Mouse (Mus musculus): ENCODE data around the gene Znhit2.

The Znhit2 gene

DNA sequence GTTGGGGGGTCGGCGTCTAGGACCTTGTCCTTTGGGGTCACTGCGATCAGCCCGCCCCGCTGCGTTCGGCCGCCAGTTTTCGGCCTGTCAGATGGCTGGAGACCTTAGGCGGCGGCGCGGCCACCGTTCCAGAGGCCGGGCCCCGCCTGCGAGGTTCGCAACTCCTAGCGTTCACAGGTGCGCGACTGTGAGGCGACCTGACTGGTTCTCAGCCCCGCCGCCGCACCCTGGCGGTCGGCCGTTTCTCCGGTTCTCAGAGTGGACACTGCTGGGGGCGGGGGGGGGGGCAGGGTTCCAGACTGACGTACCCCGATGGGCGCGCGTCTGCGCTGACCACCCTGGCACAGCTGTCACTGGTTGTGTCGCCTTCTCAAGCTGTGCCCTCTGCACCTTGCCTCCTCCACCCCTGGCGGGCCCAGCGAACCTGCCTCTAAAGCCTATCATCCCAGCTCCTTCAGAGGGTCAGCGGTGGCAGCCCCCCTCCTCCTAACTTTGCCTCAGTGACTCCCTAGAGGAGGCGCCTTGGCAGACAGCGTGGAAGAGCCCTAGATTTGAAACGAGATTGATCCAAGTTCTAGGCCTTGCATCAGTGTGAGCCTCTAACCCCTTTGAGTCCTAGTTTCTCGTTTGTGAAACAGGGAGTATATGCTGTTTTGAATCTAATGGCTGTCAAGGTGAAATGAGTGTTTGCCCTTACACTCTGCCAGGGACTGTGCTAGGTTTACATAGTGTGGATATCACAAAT is 13.7 kb upstream of the Znhit2 start:
- no peak for DNase-seq

GRCm38 (mm10) chr19:6047899-6048166 is 13.2 kb upstream of the Znhit2 start:
- DNase-seq: no peak

- no peak for DNase-seq
Observed at GRCm38 (mm10) chr19:6048681-6049410, 12.1 kb upstream of the Znhit2 start.

DNA sequence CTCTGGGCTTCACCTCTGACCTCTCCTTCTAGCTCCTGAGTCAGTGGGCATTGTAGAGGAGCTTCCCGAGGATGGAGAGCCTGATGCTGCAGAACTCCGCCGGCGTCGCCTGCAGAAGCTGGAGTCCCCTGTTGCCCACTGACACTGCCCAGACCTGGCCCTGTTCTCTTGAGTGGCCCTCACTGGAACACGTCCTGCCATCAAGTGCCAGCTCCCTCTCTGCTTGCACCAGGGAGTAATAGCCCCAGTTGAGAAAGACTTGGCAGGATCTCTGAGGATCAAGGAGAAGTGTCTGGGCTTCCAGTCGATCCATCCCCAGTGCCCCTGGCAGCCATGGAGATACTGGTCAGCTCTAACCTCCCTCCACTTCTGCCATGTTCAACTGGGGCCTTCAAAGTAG is 8.5 kb upstream of the Znhit2 start:
- DNase-seq: no peak

GRCm38 (mm10) chr19:6054296-6054695 is 6.7 kb upstream of the Znhit2 start:
- DNase-seq: no peak

DNA sequence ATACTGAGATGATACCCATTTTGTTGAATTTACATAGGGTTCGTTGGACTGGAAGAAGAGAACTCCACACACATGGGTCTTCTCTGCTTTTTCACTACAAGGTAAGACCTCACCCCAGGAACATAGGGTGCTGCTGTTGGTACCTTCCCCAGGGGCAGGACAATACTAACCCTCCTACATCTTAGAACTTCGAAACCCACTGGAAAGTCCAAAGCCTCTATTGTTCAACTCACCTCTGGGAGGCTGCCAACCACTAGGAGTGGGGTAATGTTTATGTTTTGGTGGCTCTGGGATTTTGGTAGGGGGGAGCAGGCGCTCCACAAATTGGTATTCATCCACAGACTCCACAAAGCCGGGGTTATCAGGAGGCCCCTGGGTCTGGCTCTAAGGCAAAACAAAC is 4.3 kb upstream of the Znhit2 start:
- no peak for DNase-seq

DNA sequence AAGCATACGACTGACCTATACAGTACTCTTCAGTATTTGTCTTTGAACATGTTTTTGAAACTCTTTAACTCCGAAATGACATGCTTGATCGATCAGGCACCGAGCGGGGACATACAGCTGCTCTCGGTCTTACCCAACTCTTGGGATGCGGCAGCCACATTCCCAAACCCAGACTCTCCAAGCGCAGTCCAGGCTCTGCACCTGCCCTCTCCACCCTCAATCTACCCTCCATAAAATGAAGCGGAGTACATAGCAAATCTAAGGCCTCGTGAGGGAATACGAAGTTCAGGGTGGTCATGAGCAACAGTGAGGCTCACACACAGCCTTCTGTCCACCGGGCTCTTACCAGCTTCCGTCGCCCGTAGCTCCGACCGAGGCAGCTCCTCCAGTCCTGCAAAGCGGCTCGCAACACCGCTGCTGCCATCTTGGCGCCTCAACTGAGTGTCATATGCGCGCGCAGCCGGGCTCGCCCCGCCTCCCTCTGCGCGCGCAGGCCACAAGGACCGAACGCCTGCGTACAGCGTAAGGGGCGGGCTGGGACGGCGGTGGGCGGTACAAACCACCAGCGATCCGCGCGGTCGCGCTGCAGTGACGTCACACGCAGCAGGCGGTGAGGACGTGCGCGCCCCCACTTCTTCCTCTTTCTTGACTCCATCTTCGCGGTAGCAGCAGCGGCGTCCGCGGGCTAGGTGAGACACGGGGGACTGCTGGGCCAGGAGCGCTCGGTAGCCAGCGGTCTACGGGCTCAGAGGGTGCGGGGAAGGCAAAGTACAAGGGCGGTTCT is 3.5 kb upstream of the Znhit2 start, which contains the start of the genes Mrpl49 and Fau:
Mrpl49 (minus strand) TSS at position 473 of the 784 bp plus-strand sequence.
Fau (plus strand) TSS at position 532 of the 784 bp plus-strand sequence.
- peak; percentile 98 for DNase-seq

DNA sequence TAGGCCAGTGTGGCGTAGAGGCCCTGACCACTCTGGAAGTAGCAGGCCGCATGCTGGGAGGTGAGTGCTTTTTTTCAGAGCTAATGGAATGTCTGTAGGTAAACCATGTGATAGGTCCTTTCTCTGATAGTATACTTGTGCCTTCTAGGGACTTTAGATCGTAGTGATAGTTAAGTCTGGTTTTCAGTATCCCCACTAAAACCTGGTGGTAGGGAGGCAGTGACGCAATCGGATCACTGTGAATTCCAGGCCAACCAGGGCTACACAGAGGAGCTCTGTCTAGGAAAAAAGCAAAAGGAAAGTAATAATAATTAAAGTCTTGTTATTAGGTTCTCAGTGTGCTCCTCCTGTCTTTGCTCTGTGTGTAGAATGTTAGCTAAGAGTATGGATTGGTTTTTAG is 2.5 kb upstream of the Znhit2 start:
- DNase-seq: no peak

- no peak for DNase-seq
Observed at GRCm38 (mm10) chr19:6058966-6059365, 2.0 kb upstream of the Znhit2 start.

DNA sequence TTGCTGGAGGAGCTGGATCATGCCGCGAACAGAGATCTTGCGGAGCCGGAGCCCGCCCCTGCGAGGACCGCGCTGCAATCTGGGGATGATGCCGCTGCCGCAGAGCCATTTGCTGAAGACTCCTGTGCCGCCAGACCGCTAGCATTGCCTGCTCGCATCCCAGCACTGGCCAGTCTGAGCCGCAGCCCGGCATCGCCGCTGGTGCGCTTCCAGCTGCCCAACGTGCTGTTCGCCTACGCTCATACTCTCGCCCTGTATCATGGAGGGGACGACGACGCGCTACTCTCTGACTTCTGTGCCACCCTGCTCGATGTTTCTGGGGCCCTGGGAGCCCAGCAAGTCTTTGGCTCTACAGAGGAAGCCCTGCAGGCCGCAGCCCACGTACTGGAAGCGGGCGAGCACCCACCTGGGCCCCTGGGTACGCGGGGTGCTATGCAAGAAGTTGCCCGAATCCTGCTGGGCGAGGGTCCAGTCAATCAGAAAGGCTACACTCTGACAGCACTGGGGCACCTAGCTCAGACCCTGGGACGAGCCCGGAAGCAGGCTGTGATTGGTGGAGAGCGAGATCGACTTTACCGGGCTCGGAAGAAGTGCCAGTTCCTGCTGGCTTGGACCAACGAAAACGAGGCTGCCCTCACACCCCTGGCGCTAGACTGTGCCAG is 780 bp downstream of the Znhit2 start:
- peak; percentile 65 to 71 for DNase-seq

- DNase-seq: no peak
Observed at GRCm38 (mm10) chr19:6062418-6062817, 1.4 kb downstream of the Znhit2 start.

GRCm38 (mm10) chr19:6063081-6063480 is 2.1 kb downstream of the Znhit2 start:
- no peak for DNase-seq

- no peak for DNase-seq
Observed at GRCm38 (mm10) chr19:6066571-6066970, 5.6 kb downstream of the Znhit2 start.

- peak; percentile 64 to 76 for DNase-seq
Observed at GRCm38 (mm10) chr19:6067011-6067723, 6.2 kb downstream of the Znhit2 start.

DNA sequence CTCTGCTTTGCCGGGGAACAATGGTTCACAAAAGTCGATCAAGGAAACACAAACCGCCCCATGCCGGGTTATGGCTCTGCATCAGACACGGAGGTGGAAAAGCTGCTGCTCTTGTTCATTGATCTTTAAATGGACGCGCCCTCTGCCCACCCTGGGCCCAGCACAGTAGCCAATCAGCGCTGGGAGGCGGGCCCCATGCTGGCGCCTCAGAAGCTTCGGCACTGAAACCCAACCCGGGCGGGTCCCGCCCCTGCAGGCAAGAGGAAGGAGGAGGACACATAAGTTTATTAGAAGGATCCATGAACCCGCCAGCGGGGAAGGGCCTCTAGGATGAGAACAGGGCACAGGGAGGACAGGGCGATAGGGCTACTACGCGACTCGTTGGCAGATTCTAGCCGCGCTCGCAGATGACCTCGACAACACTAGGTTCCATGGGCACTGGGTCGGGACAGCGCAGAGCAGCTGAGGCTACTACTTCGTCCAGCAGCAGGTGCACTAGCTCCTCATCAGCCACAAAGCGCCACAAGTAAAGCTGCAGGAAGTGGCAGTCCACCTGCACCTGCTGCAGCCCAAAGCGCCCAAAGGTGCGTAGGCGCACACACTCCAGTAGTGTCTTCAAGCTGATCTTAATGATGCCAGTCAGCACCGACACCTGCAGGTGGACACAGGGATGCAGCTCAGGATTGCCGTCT is 6.9 kb downstream of the Znhit2 start, which contains the start of gene Tm7sf2:
Tm7sf2 (minus strand) TSS at position 650 of the 692 bp plus-strand sequence.
- peak; percentile 82 to 84 for DNase-seq

DNA sequence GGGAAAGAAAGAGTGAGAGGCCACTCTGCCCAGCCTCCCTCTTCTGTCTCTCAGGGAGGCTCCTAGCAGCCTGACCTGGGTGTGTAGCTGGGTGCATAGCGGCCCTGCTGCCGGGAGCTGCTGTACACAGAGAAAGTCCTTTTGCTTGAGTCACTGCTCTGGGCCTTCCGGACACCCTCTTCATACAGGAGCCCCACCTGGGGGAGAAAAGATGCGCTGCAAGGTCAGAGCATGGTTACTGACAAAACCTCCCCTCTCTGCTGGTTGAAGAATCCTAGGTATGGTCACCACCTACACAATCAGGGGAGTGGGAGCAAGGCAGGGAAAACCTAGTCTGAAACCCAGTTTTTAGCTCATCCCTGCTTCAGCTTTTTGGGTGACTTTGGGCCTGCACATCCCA is 8.0 kb downstream of the Znhit2 start:
- no peak for DNase-seq

DNA sequence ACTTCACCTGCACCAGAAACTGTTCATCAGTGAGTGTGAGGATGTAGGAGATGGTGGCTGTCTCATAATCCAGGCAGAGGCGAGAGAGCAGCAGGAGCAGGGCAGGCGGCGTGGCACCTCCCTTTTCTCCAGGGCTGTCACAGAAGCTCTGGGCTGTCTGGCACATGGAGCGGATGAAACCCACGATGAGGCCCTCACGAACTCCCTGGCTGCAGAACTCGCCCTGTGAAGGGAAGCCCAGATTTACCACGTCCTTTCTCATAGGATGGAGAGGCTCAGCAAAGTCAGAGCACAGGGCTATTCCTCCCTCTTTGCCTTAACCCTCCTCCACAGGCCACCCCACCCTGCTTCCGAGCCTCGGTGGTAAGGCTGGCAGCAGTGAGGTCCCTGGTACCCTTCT is 8.9 kb downstream of the Znhit2 start:
- no peak for DNase-seq

DNA sequence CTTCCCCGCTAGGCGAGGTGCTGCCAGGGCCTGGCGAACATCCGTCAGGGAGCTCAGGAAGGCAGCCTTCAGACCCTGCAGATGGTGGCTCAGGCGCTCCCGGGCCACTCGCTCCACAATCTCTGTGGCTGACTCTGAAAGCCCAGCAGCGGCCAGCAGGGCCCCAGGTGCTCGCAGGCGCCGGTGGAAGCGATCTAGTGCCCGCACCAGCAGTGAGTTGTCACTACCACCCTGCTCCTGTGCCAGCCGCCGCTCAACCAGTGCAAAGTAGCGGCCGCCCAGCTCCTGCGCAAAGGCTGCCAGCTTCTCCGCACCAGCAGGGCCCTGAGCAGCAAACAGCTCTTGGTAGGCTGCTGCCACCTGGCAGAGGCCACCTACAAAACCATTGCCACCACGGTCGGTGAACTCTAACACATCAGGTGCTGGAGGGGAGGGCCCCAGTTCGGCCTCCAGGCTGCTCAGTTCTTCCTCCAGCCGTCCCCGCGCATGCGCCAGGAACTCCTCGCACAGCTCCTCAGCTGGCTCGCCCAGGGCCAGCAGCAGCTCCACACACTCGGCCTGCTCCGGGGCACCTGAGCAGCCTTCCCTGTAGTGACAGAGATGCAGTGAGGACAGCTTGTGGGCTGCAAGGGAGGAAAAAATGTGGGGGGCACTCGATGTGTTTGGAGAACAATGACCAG is 9.7 kb downstream of the Znhit2 start:
- DNase-seq: no peak

- no peak for DNase-seq
Observed at GRCm38 (mm10) chr19:6071261-6071660, 10.3 kb downstream of the Znhit2 start.

DNA sequence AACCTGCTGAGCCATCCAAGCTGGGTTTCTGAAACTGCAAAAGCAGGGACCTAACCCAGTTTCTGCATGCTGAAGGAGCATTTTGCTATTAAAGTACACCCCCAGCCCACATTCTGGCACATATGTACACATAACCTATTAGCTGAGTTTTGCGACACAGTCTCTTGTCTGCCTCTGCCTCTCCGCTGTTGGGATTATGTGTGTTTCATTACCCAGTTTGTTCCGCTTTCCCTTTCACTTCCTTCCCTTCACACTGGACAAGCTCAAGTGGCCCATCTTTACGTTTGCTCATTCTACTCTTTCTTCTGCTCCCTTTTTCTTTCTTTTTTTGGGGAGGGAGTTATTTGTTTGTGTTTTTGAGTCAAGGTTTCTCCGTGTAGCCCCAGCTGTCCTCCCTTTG is 12.9 kb downstream of the Znhit2 start:
- no peak for DNase-seq

Data from thymus, adult 18-20 months (tissue).